20 mouse cellular contexts compared by ENCODE assay signal in genomic region chr12:8070788-8071187, GRCm38 (mm10).
A peak's percentile ranks its signal among the peaks of the same experiment; 100 is the strongest.
DNase-seq lines count a peak whose midpoint lies in the region; TF ChIP-seq lines count a peak whose summit lies in the region.
"Had no signal": no experiment of that assay in that cellular context is flagged by ENCODE, and none has a peak within 500 bp of the region (broad histone marks: within the 10 kb centered on the region; RNA-seq: fewer than 3 reads in every experiment).

No protein-coding gene starts in this region.

- 0 out of 2 replicates have a peak, but pooled peaks cover 1% of the 10 kb centered on the region for H3K27me3 ChIP-seq in kidney, adult 2 months (replicated peaks; ENCODE audit: control insufficient read depth, insufficient read depth, low read length)
- H3K27me3 ChIP-seq: forebrain, embryonic 15.5 days; heart, embryonic 15.5 days; hindbrain, embryonic 12.5 days; liver, embryonic 13.5 days; midbrain, embryonic 12.5 days had no signal

- no peak for TF ChIP-seq POLR2A in kidney, adult 2 months (IDR thresholded peaks at IDR 0.05; ENCODE audit: low read depth, low read length)

- TF ChIP-seq CTCF in kidney, adult 2 months (conservative IDR thresholded peaks at IDR 0.05; ENCODE audit: insufficient read depth, insufficient read length, low read depth, low read length), result no peak

- no peaks in the 10 kb centered on the region for H3K4me1 ChIP-seq in kidney, adult 2 months (ENCODE audit: control insufficient read depth, insufficient read depth, low read length)
- H3K4me1 ChIP-seq: forebrain, embryonic 15.5 days; heart, embryonic 15.5 days; liver, embryonic 13.5 days; midbrain, embryonic 12.5 days had no signal

- 58% methylated on average over 6 of the region's 6 CpGs for WGBS in kidney, adult 2 months

- DNase-seq in adrenal gland, adult 2 months, result peak; percentile 27
- DNase-seq in adrenal gland, postnatal 4 days (ENCODE audit: low spot score in 2 of 2), result no peak
- peak; percentile 5 for DNase-seq in kidney, adult 2 months
- DNase-seq in kidney, adult 8-10 months, result no peak
- peak; percentile 80 for DNase-seq in fat pad, adult 2 months (ENCODE audit: extremely low read depth, low read depth, low spot score)
- peak; percentile 67 for DNase-seq in lung, postnatal 36 days
- no peak for DNase-seq in embryo, embryonic 9.5 days (ENCODE audit: extremely low spot score)
- DNase-seq in cerebellum, postnatal 36 days, result no peak
- DNase-seq: cerebellum, adult 2 months; layer of hippocampus, postnatal 36 days; left cerebral cortex, postnatal 4 days; liver, embryonic 13.5 days; right cerebral cortex, postnatal 14 days; thymus, postnatal 25 days had no signal

- H3K27ac ChIP-seq in kidney, adult 2 months (ENCODE audit: insufficient read depth, low read depth, low read length), result no peak overlapping the region
- H3K27ac ChIP-seq: forebrain, embryonic 15.5 days; heart, embryonic 15.5 days; hindbrain, embryonic 12.5 days; kidney, postnatal 0 days; liver, embryonic 13.5 days; macrophage; midbrain, embryonic 12.5 days had no signal

- no peaks in the 10 kb centered on the region for H3K36me3 ChIP-seq in kidney, adult 2 months (ENCODE audit: control insufficient read depth, insufficient read depth, low read length)
- H3K36me3 ChIP-seq: forebrain, embryonic 15.5 days; heart, embryonic 15.5 days; hindbrain, embryonic 12.5 days; liver, embryonic 13.5 days; midbrain, embryonic 12.5 days had no signal

- no peak overlapping the region for H3K4me3 ChIP-seq in kidney, adult 2 months (ENCODE audit: insufficient read depth, low read depth, low read length)
- H3K4me3 ChIP-seq: forebrain, embryonic 15.5 days; heart, embryonic 15.5 days; hindbrain, embryonic 12.5 days; liver, embryonic 13.5 days; midbrain, embryonic 12.5 days had no signal

Comparison
In these comparisons a context has a peak if more than half of its experiments do, and no peak if none do; other contexts are left out.
1. DNase-seq: peak in adrenal gland, adult 2 months (single experiment), kidney, adult 2 months (single experiment), fat pad, adult 2 months (single experiment) and lung, postnatal 36 days (single experiment); none in adrenal gland, postnatal 4 days (0 of 2), kidney, adult 8-10 months (0 of 2), embryo, embryonic 9.5 days (single experiment) and cerebellum, postnatal 36 days (0 of 2).